Mouse (Mus musculus) thymus, adult 2 months (tissue): ENCODE data around the gene B3galt1. TPM values are rescaled to one million over a fixed set of nuclear protein-coding genes. Genes with fewer than 3 reads are reported as not detected.

Source experiments
- DNase-seq: peaks from one replicate; pipeline ENCODE4 v3.0.0; 2021
- H3K27ac ChIP-seq: fragments of 200-500 bp; 2 replicates; pipeline ENCODE4 v1.5.1; 2012; ENCODE audit warnings: low read length, control low read depth; ENCODE audit not compliant: control insufficient read depth, insufficient read depth
- H3K27me3 ChIP-seq: fragments of 200-500 bp; 2 replicates; pipeline ENCODE4 v1.6.1; 2012; ENCODE audit warnings: mild to moderate bottlenecking, low read length, moderate library complexity, mixed read lengths; ENCODE audit not compliant: control insufficient read depth, insufficient read depth
- H3K36me3 ChIP-seq: fragments of 200-500 bp; 2 replicates; pipeline ENCODE4 v1.6.1; 2012; ENCODE audit warnings: mild to moderate bottlenecking, low read length, moderate library complexity; ENCODE audit not compliant: control insufficient read depth, insufficient read depth
- H3K4me1 ChIP-seq: fragments of 200-500 bp; replicated peaks from 2 replicates; pipeline ENCODE4 v1.6.1; 2012; ENCODE audit warnings: low read length; ENCODE audit not compliant: control insufficient read depth, insufficient read depth
- H3K4me3 ChIP-seq: fragments of 200-500 bp; 2 replicates; pipeline ENCODE4 v1.5.1; 2012; ENCODE audit warnings: mild to moderate bottlenecking, low read length, control low read depth, moderate library complexity; ENCODE audit not compliant: control insufficient read depth, insufficient read depth
- CTCF ChIP-seq: fragments of 200-500 bp; IDR thresholded peaks from 2 replicates; pipeline ENCODE4 v1.5.1; 2012; ENCODE audit warnings: mild to moderate bottlenecking, control low read depth, low read length, moderate library complexity, borderline replicate concordance; ENCODE audit not compliant: control insufficient read depth, poor library complexity, insufficient read depth; ENCODE audit errors: extremely low read depth
- POLR2A ChIP-seq: fragments of 200-500 bp; IDR thresholded peaks from 2 replicates; pipeline ENCODE4 v1.6.1; 2012; ENCODE audit warnings: mild to moderate bottlenecking, low read length, control low read depth, moderate library complexity; ENCODE audit not compliant: control insufficient read depth, poor library complexity, insufficient read depth; ENCODE audit errors: extremely low read depth
- WGBS: fragments of 180-500 bp; shearing (Covaris S2); methylation state at CpG from one replicate; pipeline ENCODE4 v1.1.7; 2018; 5-methylcytosine and 5-hydroxymethylcytosine counted together
- polyA plus RNA-seq: library from polyadenylated mRNA; depleted of rRNA; stranded (reverse); fragments of >200 nt; gene quantifications from 2 replicates; pipeline ENCODE4 v1.2.3, GENCODE M21; 2012

B3galt1 gene
- polyA plus RNA-seq, 1 experiment, result 0.04 TPM

DNA sequence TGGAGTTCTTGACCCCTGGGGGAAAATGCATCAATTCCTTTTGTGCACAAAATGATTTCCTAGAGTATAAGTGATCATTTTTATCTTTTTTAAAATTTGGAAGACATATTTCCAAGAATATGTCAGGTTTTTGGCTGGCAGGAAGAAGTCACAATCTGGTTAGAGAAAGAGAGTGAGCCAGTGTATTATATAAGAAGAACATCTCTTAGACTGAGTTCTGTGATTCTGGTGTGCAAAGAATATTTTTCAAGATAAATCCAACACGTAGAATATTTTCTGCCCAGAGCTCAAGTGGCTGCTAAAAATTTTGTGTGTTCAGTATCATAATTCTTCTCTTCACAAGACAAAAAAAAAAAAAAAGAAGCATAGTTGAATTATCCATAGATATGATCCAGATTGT is 92.4 kb downstream of the B3galt1 start:
- H3K27ac ChIP-seq, result no peak overlapping the region
- no peak overlapping the region for H3K4me3 ChIP-seq
- DNase-seq, result no peak
- H3K4me1 ChIP-seq, result no peaks in the 10 kb centered on the region
- TF ChIP-seq CTCF (no peak), POLR2A (no peak)
- H3K27me3 ChIP-seq, result no peaks in the 10 kb centered on the region
- no peaks in the 10 kb centered on the region for H3K36me3 ChIP-seq
- WGBS, result 84% methylated on average over 1 of the region's 1 CpGs

DNA sequence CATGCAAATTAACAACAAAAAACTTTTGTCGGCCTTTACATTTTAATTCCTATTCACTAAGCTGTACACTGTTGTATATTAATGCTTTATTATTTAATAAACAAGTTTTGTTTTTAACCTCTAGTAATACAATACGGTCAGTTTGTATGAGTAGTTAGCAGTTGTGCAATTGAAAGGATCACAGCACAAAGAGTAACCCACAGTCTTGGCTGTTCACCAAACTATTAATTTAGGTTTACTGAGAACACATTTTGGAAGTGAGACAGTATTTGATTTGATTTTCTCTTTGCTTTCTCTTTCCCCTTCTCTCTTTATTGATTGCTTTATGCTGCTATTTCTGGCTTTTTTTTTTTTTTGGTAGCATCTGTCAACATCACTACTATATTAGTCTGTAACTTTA is 106.0 kb downstream of the B3galt1 start:
- Histone ChIP-seq H3K27me3 (no peaks in the 10 kb centered on the region), H3K27ac (no peak overlapping the region), H3K36me3 (no peaks in the 10 kb centered on the region), H3K4me1 (no peaks in the 10 kb centered on the region), H3K4me3 (no peak overlapping the region)
- WGBS, result 95% methylated on average over 2 of the region's 2 CpGs
- DNase-seq, result no peak
- TF ChIP-seq POLR2A (no peak), CTCF (no peak)

DNA sequence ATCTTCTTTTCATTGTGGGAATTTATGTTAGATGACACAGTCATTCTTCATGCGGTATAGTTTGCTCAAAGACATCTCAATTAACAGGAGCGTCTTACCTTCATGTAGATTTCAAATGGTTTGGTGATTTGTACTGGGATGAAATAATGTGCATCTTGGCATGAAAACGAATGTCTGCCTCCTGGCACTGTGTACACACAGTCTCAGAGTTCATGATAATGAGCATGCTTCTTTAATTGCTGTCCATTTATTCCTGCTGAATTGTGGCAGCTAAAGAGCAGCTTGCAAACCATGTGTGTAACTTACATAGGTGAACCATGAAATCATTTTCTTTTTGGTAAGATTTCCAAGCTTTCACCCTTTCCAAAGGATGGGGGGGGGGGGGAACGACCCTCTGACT is 112.0 kb downstream of the B3galt1 start:
- H3K4me1 ChIP-seq, result no peaks in the 10 kb centered on the region
- TF ChIP-seq POLR2A (no peak), CTCF (no peak)
- no peaks in the 10 kb centered on the region for H3K36me3 ChIP-seq
- no peak overlapping the region for H3K27ac ChIP-seq
- 75% methylated on average over 4 of the region's 4 CpGs for WGBS
- H3K27me3 ChIP-seq, result no peaks in the 10 kb centered on the region
- no peak for DNase-seq
- H3K4me3 ChIP-seq, result no peak overlapping the region

DNA sequence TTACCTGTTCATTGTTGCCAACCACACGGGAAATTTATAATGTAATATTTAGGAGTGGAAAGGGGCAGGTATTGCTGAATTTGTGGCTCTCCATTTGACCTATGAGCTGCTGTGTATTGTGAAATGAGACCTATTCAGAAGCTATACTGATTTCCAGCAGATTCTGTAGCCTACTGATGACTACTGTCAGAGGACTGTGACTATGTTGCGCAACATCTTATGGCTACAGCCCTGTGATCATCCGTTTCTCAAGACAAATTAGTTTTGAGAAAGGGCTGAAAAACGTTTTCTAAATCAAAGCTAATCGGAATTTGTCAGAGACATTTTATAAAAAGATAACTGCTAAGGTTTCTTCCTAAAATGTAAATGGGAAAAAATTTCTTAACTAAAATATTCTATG is 158.6 kb downstream of the B3galt1 start:
- no peaks in the 10 kb centered on the region for H3K27me3 ChIP-seq
- no peak for TF ChIP-seq POLR2A
- TF ChIP-seq CTCF, result no peak
- H3K4me1 ChIP-seq, result no peaks in the 10 kb centered on the region
- H3K27ac ChIP-seq, result no peak overlapping the region
- no peak overlapping the region for H3K4me3 ChIP-seq
- WGBS, result 87% methylated on average over 5 of the region's 5 CpGs
- DNase-seq, result no peak
- H3K36me3 ChIP-seq, result no peaks in the 10 kb centered on the region

DNA sequence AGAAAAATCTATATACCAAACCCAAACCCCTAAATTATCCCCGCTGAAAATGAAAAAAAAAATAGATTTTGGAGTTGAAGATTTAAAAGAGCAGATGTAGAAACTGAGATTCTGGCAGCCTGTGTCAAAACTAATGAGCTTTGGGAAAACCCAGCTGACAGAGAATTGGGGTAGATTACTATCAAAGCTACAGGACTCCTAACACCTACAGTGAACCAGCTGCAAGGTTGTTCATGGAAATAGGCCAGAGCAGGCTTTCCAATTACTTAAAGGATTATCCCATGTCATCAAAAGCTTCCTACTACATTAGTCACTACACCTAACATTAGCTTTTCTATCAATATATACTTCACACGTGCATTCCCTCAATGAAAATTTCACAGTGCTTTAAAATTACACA is 165.1 kb downstream of the B3galt1 start:
- 90% methylated on average over 2 of the region's 2 CpGs for WGBS
- DNase-seq, result no peak
- Histone ChIP-seq H3K36me3 (no peaks in the 10 kb centered on the region), H3K4me1 (no peaks in the 10 kb centered on the region), H3K27ac (no peak overlapping the region), H3K4me3 (no peak overlapping the region), H3K27me3 (no peaks in the 10 kb centered on the region)
- TF ChIP-seq CTCF (no peak), POLR2A (no peak)

DNA sequence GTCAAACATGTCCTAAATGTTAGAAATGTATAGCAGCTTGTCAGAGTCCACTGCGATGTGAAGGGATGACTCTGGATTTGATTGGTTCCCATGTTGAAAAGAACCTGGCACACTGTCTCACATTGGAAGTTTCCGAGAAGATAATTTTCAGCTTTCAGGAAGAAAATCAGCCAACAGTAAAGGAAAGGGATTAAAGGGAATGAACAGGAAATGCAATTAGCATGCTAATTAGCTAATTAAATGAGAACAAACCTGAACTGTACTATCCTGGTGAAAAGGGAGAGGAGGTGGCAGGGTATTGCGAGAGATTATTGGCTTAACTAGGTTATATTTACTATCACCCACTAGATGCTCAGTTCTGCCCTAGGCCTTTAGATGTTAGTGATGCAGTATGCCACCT is 185.9 kb downstream of the B3galt1 start:
- no peak for TF ChIP-seq POLR2A
- no peak for TF ChIP-seq CTCF
- Histone ChIP-seq H3K4me1 (no peaks in the 10 kb centered on the region), H3K4me3 (no peak overlapping the region), H3K27me3 (no peaks in the 10 kb centered on the region), H3K36me3 (no peaks in the 10 kb centered on the region), H3K27ac (no peak overlapping the region)
- DNase-seq, result no peak
- WGBS, result 95% methylated on average over 3 of the region's 3 CpGs

DNA sequence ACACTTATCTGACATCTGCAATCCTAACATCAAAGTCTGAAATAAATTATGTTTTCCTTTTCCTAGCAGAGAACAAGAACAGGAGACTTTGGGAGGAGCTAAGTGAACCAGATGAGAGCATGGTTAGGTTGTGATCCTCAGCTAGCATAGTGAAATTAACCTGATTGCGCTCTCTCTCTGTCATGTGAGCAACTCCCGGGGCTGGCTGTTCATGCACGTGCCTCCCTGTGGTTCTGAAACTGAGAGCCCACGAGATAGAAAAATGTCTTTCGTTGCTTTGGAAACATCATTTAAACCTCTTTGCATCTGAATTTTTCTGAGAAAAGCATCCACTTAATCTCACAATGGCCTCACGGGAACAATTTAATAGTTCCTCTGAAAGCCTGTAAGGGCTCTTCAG is 190.8 kb downstream of the B3galt1 start:
- DNase-seq, result no peak
- WGBS, result 87% methylated on average over 6 of the region's 6 CpGs
- Histone ChIP-seq H3K36me3 (no peaks in the 10 kb centered on the region), H3K27ac (no peak overlapping the region), H3K4me1 (no peaks in the 10 kb centered on the region), H3K4me3 (no peak overlapping the region), H3K27me3 (no peaks in the 10 kb centered on the region)
- TF ChIP-seq CTCF, result no peak
- TF ChIP-seq POLR2A, result no peak
